Mouse (Mus musculus) lung, embryonic 16.5 days (tissue): ENCODE results near the gene Zyg11b. TPM values are rescaled to one million over a fixed set of nuclear protein-coding genes. Genes with fewer than 3 reads are reported as not detected.

Experiments
- ATAC-seq: fragments of 200-750 bp; cut with Nextera tagmentation; 2 replicates; pipeline ENCODE4 v1.8.0; 2017; ENCODE audit warnings: low read depth, mild to moderate bottlenecking, moderate library complexity
- H3K27ac ChIP-seq: fragments of 300-500 bp; sonication (generic); 2 replicates; pipeline ENCODE4 v1.5.1; 2014; ENCODE audit warnings: mild to moderate bottlenecking, control low read depth, low read length
- H3K27me3 ChIP-seq: fragments of 300-500 bp; sonication (generic); 2 replicates; pipeline ENCODE4 v1.6.1; 2014; ENCODE audit warnings: low read depth, low read length, mixed read lengths; ENCODE audit not compliant: control insufficient read depth, insufficient read depth
- H3K36me3 ChIP-seq: fragments of 300-500 bp; sonication (generic); 2 replicates; pipeline ENCODE4 v1.6.1; 2014; ENCODE audit warnings: low read length; ENCODE audit not compliant: control insufficient read depth, insufficient read depth
- H3K4me1 ChIP-seq: fragments of 300-500 bp; sonication (generic); replicated peaks from 2 replicates; pipeline ENCODE4 v1.6.1; 2014; ENCODE audit warnings: low read length, mixed read lengths; ENCODE audit not compliant: control insufficient read depth, insufficient read depth
- H3K4me2 ChIP-seq: fragments of 300-500 bp; sonication (generic); 2 replicates; pipeline ENCODE4 v1.6.1; 2014; ENCODE audit warnings: low read depth, low read length, control low read depth
- H3K4me3 ChIP-seq: fragments of 300-500 bp; sonication (generic); 2 replicates; pipeline ENCODE4 v1.5.1; 2014; ENCODE audit warnings: mild to moderate bottlenecking, low read length, control low read depth
- H3K9ac ChIP-seq: fragments of 300-500 bp; sonication (generic); 2 replicates; pipeline ENCODE4 v1.6.1; 2014; ENCODE audit warnings: low read length, control low read depth
- H3K9me3 ChIP-seq: fragments of 300-500 bp; sonication (generic); 2 replicates; pipeline ENCODE4 v1.6.1; 2016; ENCODE audit warnings: low read length; ENCODE audit not compliant: control insufficient read depth
- WGBS: fragments of 180-500 bp; shearing (Covaris S2); extraction: QIAGEN DNeasy Blood & Tissue Kit; methylation state at CpG from one replicate; pipeline ENCODE4 v1.1.7; 2014; 5-methylcytosine and 5-hydroxymethylcytosine counted together
- polyA plus RNA-seq: library from polyadenylated mRNA; unstranded; fragments of >200 nt; fragmentation: Nextera tagmentation; extraction: Ambion mirVana; gene quantifications from 2 replicates; pipeline ENCODE4 v1.2.1, GENCODE M21; 2015

Zyg11b gene
- polyA plus RNA-seq, 1 experiment from 2014 or later: 9.9 TPM

- H3K27me3 ChIP-seq: no peaks in the 10 kb centered on the region
- H3K9me3 ChIP-seq: no peaks in the 10 kb centered on the region
- no peak overlapping the region for H3K4me3 ChIP-seq
- no peak overlapping the region for H3K4me2 ChIP-seq
- WGBS: 62% methylated on average over 7 of the region's 7 CpGs
- no peaks in the 10 kb centered on the region for H3K36me3 ChIP-seq
- 0 out of 2 replicates have a peak, but pooled peaks have one; percentile 12 for ATAC-seq
- H3K27ac ChIP-seq: no peak overlapping the region
- 0 out of 2 replicates have a peak, but pooled peaks cover 4% of the 10 kb centered on the region for H3K4me1 ChIP-seq
- no peak overlapping the region for H3K9ac ChIP-seq
Measured at GRCm38 (mm10) chr4:108320627-108321380, 19.9 kb upstream of the Zyg11b start.

GRCm38 (mm10) chr4:108319747-108320146 lies 18.9 kb upstream of the Zyg11b start:
- H3K4me3 ChIP-seq: no peak overlapping the region
- WGBS: 64% methylated on average over 6 of the region's 6 CpGs

GRCm38 (mm10) chr4:108318649-108319615 lies 18.0 kb upstream of the Zyg11b start:
- WGBS: 49% methylated on average over 7 of the region's 8 CpGs
- Histone ChIP-seq H3K4me3 (no peak overlapping the region), H3K36me3 (no peaks in the 10 kb centered on the region), H3K9me3 (no peaks in the 10 kb centered on the region), H3K27me3 (no peaks in the 10 kb centered on the region), H3K27ac (no peak overlapping the region), H3K4me1 (0 out of 2 replicates have a peak, but pooled peaks cover 4% of the 10 kb centered on the region), H3K9ac (no peak overlapping the region), H3K4me2 (no peak overlapping the region)
- ATAC-seq: peak; percentile 38

More at GRCm38 (mm10) chr4:108319747-108320146, 18.9 kb upstream of the Zyg11b start:
- Histone ChIP-seq H3K4me1 (0 out of 2 replicates have a peak, but pooled peaks cover 4% of the 10 kb centered on the region), H3K36me3 (no peaks in the 10 kb centered on the region), H3K4me2 (no peak overlapping the region), H3K27ac (no peak overlapping the region), H3K9me3 (no peaks in the 10 kb centered on the region), H3K9ac (no peak overlapping the region), H3K27me3 (no peaks in the 10 kb centered on the region)
- no peak for ATAC-seq

DNA sequence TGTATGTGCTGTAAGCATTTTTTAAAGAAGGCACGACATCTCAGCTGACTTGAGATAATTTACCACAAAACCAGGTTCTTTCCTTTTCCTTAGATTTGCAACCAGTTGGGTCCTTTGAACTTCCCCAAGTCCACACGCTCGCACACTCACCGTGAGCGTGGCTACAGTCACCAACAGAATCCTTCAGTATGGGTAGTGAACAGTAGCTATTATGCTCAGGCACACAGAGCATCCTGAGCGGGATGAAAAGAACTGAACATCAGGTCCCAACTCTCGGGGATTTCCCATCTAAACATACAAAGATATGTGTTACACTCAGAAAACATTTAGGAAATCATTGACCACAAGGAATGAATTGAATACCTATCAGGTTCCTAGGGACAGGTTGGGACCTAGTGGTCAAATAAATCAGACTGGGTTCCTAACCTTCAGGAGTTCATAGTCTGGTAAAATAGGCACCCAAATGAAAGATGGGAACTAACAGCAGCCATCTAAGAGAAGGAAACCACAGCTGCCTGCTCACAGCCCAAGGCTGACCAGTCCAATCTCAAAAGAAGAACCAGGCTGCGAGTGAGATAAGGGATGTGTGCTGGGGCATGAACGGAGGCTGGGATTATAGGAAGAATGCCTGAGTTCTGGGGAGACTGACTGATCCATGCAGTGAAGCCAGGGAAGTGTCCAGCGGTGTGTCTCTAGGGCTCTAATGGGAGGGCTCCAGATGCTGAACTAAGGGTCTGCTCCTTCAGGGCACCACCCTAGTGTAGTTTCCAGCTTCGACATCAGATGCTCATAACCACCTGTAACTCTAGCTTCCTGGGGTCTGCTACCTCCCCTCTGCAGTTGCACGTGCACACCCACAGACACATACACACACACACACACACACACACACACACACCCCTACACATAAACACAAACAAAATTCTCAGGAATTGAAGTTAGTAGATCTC lies 17.0 kb upstream of the Zyg11b start:
- H3K4me3 ChIP-seq: no peak overlapping the region
- no peak overlapping the region for H3K4me2 ChIP-seq
- 74% methylated on average over 12 of the region's 12 CpGs for WGBS
- H3K27me3 ChIP-seq: no peaks in the 10 kb centered on the region
- 0 out of 2 replicates have a peak, but pooled peaks cover 4% of the 10 kb centered on the region for H3K4me1 ChIP-seq
- no peak overlapping the region for H3K9ac ChIP-seq
- H3K27ac ChIP-seq: no peak overlapping the region
- ATAC-seq: no peak
- H3K9me3 ChIP-seq: no peaks in the 10 kb centered on the region
- no peaks in the 10 kb centered on the region for H3K36me3 ChIP-seq

GRCm38 (mm10) chr4:108314041-108314440 lies 13.1 kb upstream of the Zyg11b start:
- Histone ChIP-seq H3K4me2 (no peak overlapping the region), H3K27ac (no peak overlapping the region), H3K27me3 (no peaks in the 10 kb centered on the region), H3K9me3 (no peaks in the 10 kb centered on the region), H3K36me3 (no peaks in the 10 kb centered on the region), H3K9ac (no peak overlapping the region), H3K4me3 (no peak overlapping the region), H3K4me1 (0 out of 2 replicates have a peak, but pooled peaks cover 4% of the 10 kb centered on the region)
- no peak for ATAC-seq
- 40% methylated on average over 5 of the region's 5 CpGs for WGBS

- H3K27ac ChIP-seq: no peak overlapping the region
- H3K36me3 ChIP-seq: no peaks in the 10 kb centered on the region
- 49% methylated on average over 6 of the region's 6 CpGs for WGBS
- no peaks in the 10 kb centered on the region for H3K9me3 ChIP-seq
- H3K9ac ChIP-seq: no peak overlapping the region
- no peaks in the 10 kb centered on the region for H3K4me1 ChIP-seq
- H3K27me3 ChIP-seq: no peaks in the 10 kb centered on the region
- ATAC-seq: no peak
- no peak overlapping the region for H3K4me2 ChIP-seq
- H3K4me3 ChIP-seq: no peak overlapping the region
Measured at GRCm38 (mm10) chr4:108310706-108311105, 9.8 kb upstream of the Zyg11b start.

- Histone ChIP-seq H3K4me1 (peaks cover 4% of the 10 kb centered on the region), H3K4me2 (no peak overlapping the region), H3K27me3 (no peaks in the 10 kb centered on the region), H3K9ac (no peak overlapping the region), H3K9me3 (no peaks in the 10 kb centered on the region), H3K4me3 (no peak overlapping the region), H3K27ac (no peak overlapping the region), H3K36me3 (no peaks in the 10 kb centered on the region)
- ATAC-seq: no peak
- WGBS: 71% methylated on average over 5 of the region's 5 CpGs
Measured at GRCm38 (mm10) chr4:108302296-108302890, 1.5 kb upstream of the Zyg11b start.

DNA sequence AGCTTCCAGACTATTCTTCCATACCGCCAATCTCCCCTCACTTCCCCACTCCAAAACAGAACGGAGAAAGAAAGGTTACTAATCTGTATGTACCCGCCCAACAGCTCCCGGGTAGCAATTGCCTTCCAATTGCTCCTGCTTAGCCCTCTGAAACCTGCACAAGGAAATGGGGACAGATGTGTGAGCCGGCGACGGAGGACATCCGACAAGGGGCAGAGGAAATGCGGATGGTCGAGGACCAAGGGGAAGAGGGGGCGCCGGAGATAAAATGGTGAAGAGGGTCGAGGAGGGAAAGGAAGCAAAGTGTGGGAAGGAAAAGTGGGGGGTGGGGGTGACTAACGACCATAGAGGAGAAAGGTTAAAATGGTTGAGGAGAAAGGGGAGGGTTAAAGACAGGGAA lies 630 bp downstream of the Zyg11b start:
- ATAC-seq: no peak
- Histone ChIP-seq H3K27ac (peak overlapping the region; percentile 87), H3K4me1 (peaks cover 4% of the 10 kb centered on the region), H3K9ac (peak overlapping the region; percentile 94), H3K4me3 (peak overlapping the region; percentile 91), H3K36me3 (no peaks in the 10 kb centered on the region), H3K4me2 (peak overlapping the region; percentile 64), H3K27me3 (no peaks in the 10 kb centered on the region), H3K9me3 (no peaks in the 10 kb centered on the region)
- WGBS: 1% methylated on average over 14 of the region's 14 CpGs
